In the genomic region with DNA sequence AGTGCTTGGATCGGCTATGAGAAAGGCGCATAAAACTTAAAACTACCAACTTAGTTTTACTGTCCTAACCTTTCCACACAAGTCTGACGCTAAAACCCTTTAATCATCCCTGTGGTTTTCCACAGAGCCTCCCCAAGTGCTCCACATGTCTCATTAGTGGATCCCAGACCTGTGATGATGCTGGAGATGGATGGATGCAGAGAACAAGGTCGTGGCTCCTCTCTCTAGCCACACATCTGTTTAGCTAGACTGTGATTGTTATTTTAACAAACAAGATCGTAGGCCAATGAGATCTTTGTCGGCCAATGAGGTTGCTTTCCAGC, we compare ENCODE assay signal across 42 mouse cellular contexts. TPM values are rescaled to one million over a fixed set of nuclear protein-coding genes. Genes with fewer than 3 reads are reported as not detected.
DNase-seq lines count a peak whose midpoint lies in the region; ATAC-seq and TF ChIP-seq lines count a peak whose summit lies in the region.
"Had no signal": no experiment of that assay in that cellular context is flagged by ENCODE, and none has a peak within 500 bp of the region (broad histone marks: within the 10 kb centered on the region; RNA-seq: fewer than 3 reads in every experiment).

No protein-coding gene starts in this region.

- H3K79me2 ChIP-seq in myocyte (ENCODE audit: control insufficient read depth, insufficient read depth): no peaks in the 10 kb centered on the region

- no peak for TF ChIP-seq POLR2A in myocyte (IDR thresholded peaks at IDR 0.05; ENCODE audit: insufficient read length, low read depth)

- peaks cover 2% of the 10 kb centered on the region; the same call in 1 of the 2 replicates for H3K4me1 ChIP-seq in hindbrain, embryonic 11.5 days (replicated peaks; ENCODE audit: control insufficient read depth, insufficient read depth, low read length)
- H3K4me1 ChIP-seq in hindbrain, embryonic 12.5 days: peaks cover 11% of the 10 kb centered on the region
- peaks cover 10% of the 10 kb centered on the region; the same call in 1 of the 2 replicates for H3K4me1 ChIP-seq in midbrain, embryonic 12.5 days
- 0 out of 2 replicates have a peak, but pooled peaks cover 6% of the 10 kb centered on the region for H3K4me1 ChIP-seq in midbrain, embryonic 15.5 days
- H3K4me1 ChIP-seq: heart, embryonic 13.5 days; limb, embryonic 15.5 days; liver, embryonic 13.5 days; megakaryocyte, embryonic 14.5 days had no signal

- no peak overlapping the region for H3K4me2 ChIP-seq in hindbrain, embryonic 11.5 days (replicated peaks; ENCODE audit: low read depth, low read length)
- no peak overlapping the region for H3K4me2 ChIP-seq in hindbrain, embryonic 12.5 days (replicated peaks)
- H3K4me2 ChIP-seq in midbrain, embryonic 12.5 days (replicated peaks): 0 out of 2 replicates have a peak overlapping the region, but pooled peaks have one; percentile 7
- no peak overlapping the region for H3K4me2 ChIP-seq in midbrain, embryonic 15.5 days
- peak overlapping the region; percentile 48 for H3K4me2 ChIP-seq in myocyte (ENCODE audit: low read depth)
- H3K4me2 ChIP-seq: heart, embryonic 13.5 days; kidney, embryonic 15.5 days; limb, embryonic 15.5 days; liver, embryonic 13.5 days had no signal

- no peaks in the 10 kb centered on the region for H3K36me3 ChIP-seq in hindbrain, embryonic 11.5 days (ENCODE audit: control insufficient read depth, insufficient read depth, low read length)
- no peaks in the 10 kb centered on the region for H3K36me3 ChIP-seq in hindbrain, embryonic 12.5 days
- H3K36me3 ChIP-seq in midbrain, embryonic 12.5 days: no peaks in the 10 kb centered on the region
- H3K36me3 ChIP-seq in midbrain, embryonic 15.5 days (replicated peaks): no peaks in the 10 kb centered on the region
- no peaks in the 10 kb centered on the region for H3K36me3 ChIP-seq in myocyte (ENCODE audit: control insufficient read depth, insufficient read depth)
- H3K36me3 ChIP-seq: forebrain, embryonic 10.5 days; heart, embryonic 13.5 days; kidney, embryonic 15.5 days; limb, embryonic 15.5 days; liver, embryonic 13.5 days had no signal

- no peak overlapping the region for H3K4me3 ChIP-seq in hindbrain, embryonic 11.5 days (ENCODE audit: low read depth, low read length)
- no peak overlapping the region for H3K4me3 ChIP-seq in hindbrain, embryonic 12.5 days
- H3K4me3 ChIP-seq in midbrain, embryonic 12.5 days: no peak overlapping the region
- H3K4me3 ChIP-seq in midbrain, embryonic 15.5 days: no peak overlapping the region
- no peak overlapping the region for H3K4me3 ChIP-seq in myocyte
- H3K4me3 ChIP-seq: forebrain, embryonic 10.5 days; heart, embryonic 13.5 days; kidney, embryonic 15.5 days; limb, embryonic 15.5 days; liver, embryonic 13.5 days; megakaryocyte, embryonic 14.5 days had no signal

- 13% methylated on average over 6 of the region's 6 CpGs for WGBS in hindbrain, embryonic 11.5 days
- WGBS in hindbrain, embryonic 12.5 days: 9% methylated on average over 6 of the region's 6 CpGs
- 17% methylated on average over 6 of the region's 6 CpGs for WGBS in midbrain, embryonic 12.5 days
- WGBS in midbrain, embryonic 15.5 days: 14% methylated on average over 6 of the region's 6 CpGs

- DNase-seq in embryo, embryonic 10.5 days (ENCODE audit: low spot score): peak; percentile 67
- no peak for DNase-seq in embryo, embryonic 11 days
- DNase-seq in hindbrain, embryonic 11.5 days (ENCODE audit: low spot score): no peak
- DNase-seq in gastrocnemius, postnatal 4 days (ENCODE audit: low spot score in 2 of 2): no peak
- DNase-seq: adrenal gland, adult 8-10 months; cerebellum, adult 2 months; cerebellum, postnatal 14 days; forebrain, postnatal 0 days; heart, postnatal 10 days; kidney, adult 11 months; kidney, postnatal 4 days; liver, embryonic 13.5 days; lung, adult 18-20 months; lung, postnatal 4 days; right cerebral cortex, adult 18-20 months; right cerebral cortex, postnatal 4 days; thymus, adult 18-20 months; thymus, postnatal 25 days had no signal

- no peaks in the 10 kb centered on the region; the same call in 1 of the 2 replicates for H3K27me3 ChIP-seq in hindbrain, embryonic 11.5 days (ENCODE audit: control insufficient read depth, insufficient read depth, low read length)
- H3K27me3 ChIP-seq in hindbrain, embryonic 12.5 days: peaks cover 6% of the 10 kb centered on the region
- H3K27me3 ChIP-seq in midbrain, embryonic 12.5 days: peaks cover 63% of the 10 kb centered on the region
- peaks cover 9% of the 10 kb centered on the region for H3K27me3 ChIP-seq in midbrain, embryonic 15.5 days (replicated peaks)
- no peaks in the 10 kb centered on the region for H3K27me3 ChIP-seq in myocyte (ENCODE audit: control insufficient read depth, insufficient read depth, insufficient read length)
- H3K27me3 ChIP-seq: CH12.LX; limb, embryonic 15.5 days had no signal

- H3K9me3 ChIP-seq in hindbrain, embryonic 11.5 days (ENCODE audit: control insufficient read depth, low read length): no peaks in the 10 kb centered on the region
- no peaks in the 10 kb centered on the region for H3K9me3 ChIP-seq in hindbrain, embryonic 12.5 days (replicated peaks)
- no peaks in the 10 kb centered on the region for H3K9me3 ChIP-seq in midbrain, embryonic 12.5 days
- no peaks in the 10 kb centered on the region for H3K9me3 ChIP-seq in midbrain, embryonic 15.5 days
- H3K9me3 ChIP-seq: forebrain, embryonic 10.5 days; heart, embryonic 13.5 days; kidney, embryonic 15.5 days; limb, embryonic 15.5 days; liver, embryonic 13.5 days; megakaryocyte, embryonic 14.5 days had no signal

- peak; percentile 71 for ATAC-seq in hindbrain, embryonic 11.5 days (ENCODE audit: low FRiP score)
- ATAC-seq in hindbrain, embryonic 12.5 days (ENCODE audit: low FRiP score): no peak
- ATAC-seq in midbrain, embryonic 12.5 days (ENCODE audit: low FRiP score, low read depth): peak; percentile 41; the same call in 1 of the 2 replicates
- ATAC-seq in midbrain, embryonic 15.5 days (replicated peaks): no peak
- ATAC-seq: forebrain, postnatal 0 days; inflammation-experienced regulatory T-cells, adult 6 months; lung, postnatal 0 days had no signal

- H3ac ChIP-seq in myocyte (ENCODE audit: control insufficient read depth, insufficient read length): no peak overlapping the region

- no peak overlapping the region for H3K9ac ChIP-seq in hindbrain, embryonic 11.5 days (ENCODE audit: low read depth, low read length)
- H3K9ac ChIP-seq in hindbrain, embryonic 12.5 days: no peak overlapping the region
- H3K9ac ChIP-seq in midbrain, embryonic 12.5 days (replicated peaks): no peak overlapping the region
- H3K9ac ChIP-seq in midbrain, embryonic 15.5 days: no peak overlapping the region
- H3K9ac ChIP-seq: forebrain, postnatal 0 days; heart, embryonic 13.5 days; kidney, embryonic 15.5 days; limb, embryonic 15.5 days; liver, embryonic 13.5 days had no signal

- no peak overlapping the region for H3K27ac ChIP-seq in hindbrain, embryonic 11.5 days (ENCODE audit: low read depth, low read length)
- no peak overlapping the region for H3K27ac ChIP-seq in hindbrain, embryonic 12.5 days
- H3K27ac ChIP-seq in midbrain, embryonic 12.5 days (replicated peaks): no peak overlapping the region
- no peak overlapping the region for H3K27ac ChIP-seq in midbrain, embryonic 15.5 days
- H3K27ac ChIP-seq: forebrain, embryonic 10.5 days; heart, embryonic 13.5 days; kidney, embryonic 15.5 days; limb, embryonic 15.5 days; liver, embryonic 13.5 days; stomach, postnatal 0 days had no signal

TF ChIP-seq in myocyte, 11 proteins besides CTCF, POLR2A, EP300 and RAD21:
- TF ChIP-seq MYOD1 (IDR thresholded peaks at IDR 0.05; ENCODE audit: control insufficient read depth in 1 of 3, insufficient read length in 2 of 3, low read depth in 2 of 3) (no peak), REST (IDR thresholded peaks at IDR 0.05; ENCODE audit: insufficient read depth, insufficient read length) (no peak), MAX (IDR thresholded peaks at IDR 0.05; ENCODE audit: low read depth) (no peak), MYOG (IDR thresholded peaks at IDR 0.05; ENCODE audit: control insufficient read depth in 1 of 3, insufficient read depth in 1 of 3, insufficient read length in 2 of 3, low read depth in 2 of 3) (no peak), TCF3 (IDR thresholded peaks at IDR 0.05; ENCODE audit: insufficient read length, low read depth) (no peak), USF1 (IDR thresholded peaks at IDR 0.05; ENCODE audit: low read depth) (no peak), TCF12 (IDR thresholded peaks at IDR 0.05; ENCODE audit: insufficient read depth, poor library complexity, severe bottlenecking) (no peak)

RNA-seq across cellular contexts. Expression of gene Gprc5d, which starts 5.0 kb away (rescaled TPM):
- not detected in 2 replicates for polyA plus RNA-seq in hindbrain, embryonic 11.5 days (2014; fragmentation: Nextera tagmentation; extraction: Ambion mirVana)
- not detected in 2 replicates for polyA plus RNA-seq in hindbrain, embryonic 12.5 days (2016; fragmentation: Nextera tagmentation; extraction: Ambion mirVana)
- polyA plus RNA-seq in midbrain, embryonic 12.5 days (2016; fragmentation: Nextera tagmentation; extraction: Ambion mirVana): 0.18 TPM in 1 of 2 replicates, not detected in the other
- not detected in 2 replicates for polyA plus RNA-seq in midbrain, embryonic 15.5 days (2015; fragmentation: Nextera tagmentation; extraction: Ambion mirVana)
- 0.89 TPM for polyA plus RNA-seq in myocyte (2012; fragmentation: generic; extraction: Trizol)
- total RNA-seq in gastrocnemius, postnatal 4 days (2021): not detected
- total RNA-seq: adrenal gland, adult 8-10 months; adrenal gland, postnatal 4 days; CH12.LX; ES-E14; forebrain, postnatal 0 days; gastrocnemius, adult 8-10 months; heart, adult 8-10 months; hematopoietic stem cell, adult 5-6 weeks; layer of hippocampus, postnatal 25 days; left cerebral cortex, postnatal 36 days; monocyte, adult 5-6 weeks had no signal
- polyA plus RNA-seq: C2C12; embryonic facial prominence, embryonic 11.5 days; forebrain, embryonic 10.5 days; heart, embryonic 13.5 days; inflammation-experienced regulatory T-cells, adult 6 months; kidney, embryonic 15.5 days; limb, embryonic 15.5 days; lung, postnatal 0 days; neural tube, embryonic 14.5 days had no signal

RNA-seq across cellular contexts. Expression of gene Gprc5a, which starts 47.6 kb away (rescaled TPM):
- 2.3 and 3.7 TPM in 2 replicates for polyA plus RNA-seq in hindbrain, embryonic 11.5 days (2014; fragmentation: Nextera tagmentation; extraction: Ambion mirVana)
- polyA plus RNA-seq in hindbrain, embryonic 12.5 days (2016; fragmentation: Nextera tagmentation; extraction: Ambion mirVana): 1.6 and 1.7 TPM in 2 replicates
- 1.8 and 1.9 TPM in 2 replicates for polyA plus RNA-seq in midbrain, embryonic 12.5 days (2016; fragmentation: Nextera tagmentation; extraction: Ambion mirVana)
- 0.40 and 0.65 TPM in 2 replicates for polyA plus RNA-seq in midbrain, embryonic 15.5 days (2015; fragmentation: Nextera tagmentation; extraction: Ambion mirVana)
- 10.8 TPM for polyA plus RNA-seq in myocyte (2012; fragmentation: generic; extraction: Trizol)
- 1 to 10 TPM; 1.3 to 1.5 TPM for total RNA-seq in gastrocnemius, postnatal 4 days (2021)
- total RNA-seq: layer of hippocampus, postnatal 25 days had no signal

Comparison
In these comparisons a context has a peak if more than half of its experiments do, and no peak if none do; other contexts are left out.
1. ATAC-seq: peak in hindbrain, embryonic 11.5 days (single experiment) and midbrain, embryonic 12.5 days (single experiment); none in hindbrain, embryonic 12.5 days (single experiment) and midbrain, embryonic 15.5 days (single experiment).
2. H3K4me2 ChIP-seq: peak in midbrain, embryonic 12.5 days (single experiment) and myocyte (single experiment); none in hindbrain, embryonic 11.5 days (single experiment), hindbrain, embryonic 12.5 days (single experiment) and midbrain, embryonic 15.5 days (single experiment).